Mouse (Mus musculus) adrenal gland, adult 2 months (tissue): Measurements from ENCODE around the gene Hid1. TPM values are rescaled to one million over a fixed set of nuclear protein-coding genes. Genes with fewer than 3 reads are reported as not detected.

ENCODE experiments used
- DNase-seq: peaks from one replicate; pipeline ENCODE4 v3.0.0; 2021
- polyA plus RNA-seq: library from polyadenylated mRNA; depleted of rRNA; stranded (reverse); fragments of >200 nt; gene quantifications from 2 replicates; pipeline ENCODE4 v1.2.3, GENCODE M21; 2012
- total RNA-seq, 2 experiments: library from RNA; stranded (reverse); gene quantifications; 2 replicates each; pipeline ENCODE4 v1.2.3; 2021

The Hid1 gene
- total and polyA plus RNA-seq, 3 experiments = 23.8 to 27.3 (median 25.0) TPM

GRCm38 (mm10) chr11:115374695-115375425 lies 7.3 kb upstream of the Hid1 start:
- no peak for DNase-seq

GRCm38 (mm10) chr11:115373805-115374694 lies 6.5 kb upstream of the Hid1 start:
- peak; percentile 88 for DNase-seq

GRCm38 (mm10) chr11:115372737-115373136 lies 5.2 kb upstream of the Hid1 start:
- DNase-seq = no peak

- DNase-seq = no peak
Measured at GRCm38 (mm10) chr11:115372015-115372414, 4.5 kb upstream of the Hid1 start.

- no peak for DNase-seq
Measured at GRCm38 (mm10) chr11:115371354-115371753, 3.8 kb upstream of the Hid1 start.

GRCm38 (mm10) chr11:115370368-115370767 lies 2.8 kb upstream of the Hid1 start:
- no peak for DNase-seq

- peak; percentile 46 for DNase-seq
Measured at GRCm38 (mm10) chr11:115366706-115367394, 706 bp downstream of the Hid1 start.

- no peak for DNase-seq
Measured at GRCm38 (mm10) chr11:115366039-115366705, 1.4 kb downstream of the Hid1 start.

- no peak for DNase-seq
Measured at GRCm38 (mm10) chr11:115364136-115364535, 3.4 kb downstream of the Hid1 start.

- no peak for DNase-seq
Measured at GRCm38 (mm10) chr11:115359726-115360125, 7.8 kb downstream of the Hid1 start.

- no peak for DNase-seq
Measured at GRCm38 (mm10) chr11:115359293-115359692, 8.3 kb downstream of the Hid1 start.

GRCm38 (mm10) chr11:115358468-115358867 lies 9.1 kb downstream of the Hid1 start:
- DNase-seq = peak; percentile 68

- DNase-seq = peak; percentile 59
Measured at GRCm38 (mm10) chr11:115354183-115354582, 13.4 kb downstream of the Hid1 start.

- DNase-seq = no peak
Measured at GRCm38 (mm10) chr11:115353375-115353774, 14.2 kb downstream of the Hid1 start.

- no peak for DNase-seq
Measured at GRCm38 (mm10) chr11:115349976-115350375, 17.6 kb downstream of the Hid1 start.

- DNase-seq = no peak
Measured at GRCm38 (mm10) chr11:115348681-115349248, 18.8 kb downstream of the Hid1 start.

GRCm38 (mm10) chr11:115345515-115345914 lies 22.0 kb downstream of the Hid1 start:
- DNase-seq = no peak

- DNase-seq = no peak
Measured at GRCm38 (mm10) chr11:115344967-115345366, 22.6 kb downstream of the Hid1 start.

GRCm38 (mm10) chr11:115341866-115342265 lies 25.7 kb downstream of the Hid1 start:
- DNase-seq = no peak

- no peak for DNase-seq
Measured at GRCm38 (mm10) chr11:115341246-115341645, 26.3 kb downstream of the Hid1 start.

GRCm38 (mm10) chr11:115337826-115338225 lies 29.7 kb downstream of the Hid1 start:
- DNase-seq = no peak

- no peak for DNase-seq
Measured at GRCm38 (mm10) chr11:115337350-115337749, 30.2 kb downstream of the Hid1 start.
